Comparison of ENCODE assay signal across 11 mouse cellular contexts in genomic region chr17:44004401-44004800, GRCm38 (mm10).
"Had no signal": no experiment of that assay in that cellular context is flagged by ENCODE, and none has a peak within 500 bp of the region (broad histone marks: within the 10 kb centered on the region; RNA-seq: fewer than 3 reads in every experiment).

No protein-coding gene starts in this region.

- DNase-seq: left cerebral cortex, postnatal 4 days; liver; liver, embryonic 13.5 days; liver, postnatal 0 days; lung, adult 18-20 months; lung, adult 2 months; lung, embryonic 14.5 days; lung, postnatal 10 days; lung, postnatal 14 days; lung, postnatal 36 days; lung, postnatal 4 days had no signal
